Mouse (Mus musculus) embryonic fibroblast, embryonic 13.5 days (primary cell): ENCODE measurements at regions not wholly inside any gene's neighbourhood (a gene's known extent, or its start where the extent isn't known, plus 50 kb on each side); places are given as distances from the start of the nearest gene placed in this dataset.

Experiments
- CTCF ChIP-seq: IDR thresholded peaks from 2 replicates; pipeline ENCODE4 v1.5.1; 2011; ENCODE audit warnings: mild to moderate bottlenecking, control low read depth, low read length, moderate library complexity, borderline replicate concordance; ENCODE audit not compliant: insufficient read depth
- POLR2A ChIP-seq: IDR thresholded peaks from 2 replicates; pipeline ENCODE4 v1.6.1; 2011; ENCODE audit warnings: low read depth, mild to moderate bottlenecking, control low read depth, low read length, moderate library complexity

DNA sequence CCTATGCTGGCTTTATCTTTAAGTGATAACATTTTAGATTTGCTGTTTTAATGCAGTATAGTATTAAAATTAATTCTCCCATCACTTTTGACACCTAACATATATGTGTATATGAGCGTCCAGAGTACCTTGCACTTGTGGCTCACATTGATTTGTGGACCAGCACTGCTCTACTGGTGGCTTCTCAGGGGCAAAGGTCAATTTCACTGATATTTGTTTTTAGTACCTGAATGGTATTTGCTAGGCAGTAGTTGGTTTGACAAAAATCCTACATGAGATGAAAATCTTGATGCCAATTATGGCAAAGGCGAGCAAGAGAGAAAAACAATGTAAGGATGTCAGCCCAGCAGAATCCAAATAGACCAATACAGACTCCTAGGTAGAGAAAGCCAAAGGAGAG, 177.3 kb upstream of the Pum3 start:
- TF ChIP-seq POLR2A = no peak
- TF ChIP-seq CTCF = no peak
